Mouse (Mus musculus): ENCODE measurements at regions not wholly inside any gene's neighbourhood (a gene's known extent, or its start where the extent isn't known, plus 50 kb on each side); places are given as distances from the start of the nearest gene placed in this dataset.

DNA sequence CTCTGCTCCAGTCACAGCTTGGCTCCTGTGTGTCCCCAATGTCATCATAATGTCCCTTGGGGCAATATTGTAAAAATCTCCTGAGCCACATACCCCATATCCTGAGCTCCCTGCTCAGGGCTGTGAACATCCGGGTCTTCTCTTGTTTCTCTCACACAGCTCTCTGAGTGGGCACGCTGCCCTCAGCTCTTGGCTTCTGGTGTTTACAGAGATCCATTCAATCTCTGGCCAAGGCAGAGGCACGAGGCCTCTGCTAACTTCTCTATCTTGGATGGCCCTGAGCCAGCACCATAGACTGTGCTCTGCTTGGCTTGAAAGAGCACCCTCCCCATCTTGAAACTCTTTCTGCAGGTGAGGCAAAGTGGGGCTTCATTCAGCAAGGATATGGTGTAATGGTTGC is 238.2 kb downstream of the Gm26897 start:
- no peak for TF ChIP-seq CTCF (IDR thresholded peaks at IDR 0.05; ENCODE audit: extremely low read depth, insufficient read length, insufficient replicate concordance, low read depth, low read length)
- no peak for TF ChIP-seq POLR2A (IDR thresholded peaks at IDR 0.05; ENCODE audit: low read depth, low read length)

Data from small intestine, adult 2 months (tissue).